Mouse (Mus musculus): ENCODE data around the gene Mob1a.

Gene Mob1a

DNA sequence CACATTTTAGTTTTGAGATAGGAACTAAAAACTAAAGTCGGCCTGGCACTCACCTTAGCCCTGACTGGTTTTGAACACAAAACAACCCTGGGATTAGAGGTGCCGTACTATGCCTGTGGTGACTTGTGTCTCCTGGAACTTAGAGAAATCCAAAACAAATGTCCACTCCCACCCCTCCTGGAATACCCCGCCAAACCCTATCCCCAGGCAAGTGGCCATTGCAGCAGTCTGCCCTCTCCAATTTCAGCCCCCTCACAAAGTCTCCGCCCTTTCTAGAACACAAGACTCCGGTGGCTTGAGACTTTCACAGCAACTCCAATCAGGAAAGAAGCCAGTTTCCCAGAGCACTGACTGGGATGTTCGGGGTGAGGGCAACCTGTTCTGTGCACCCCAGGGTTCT, 23.1 kb downstream of the Mob1a start, which contains the start of gene Bola3:
Gene Bola3, plus strand, starts transcription at position 275 of the 400 bp plus-strand sequence.
- Histone ChIP-seq H3K4me1 (replicated peaks; ENCODE audit: low read depth, low read length) (peaks cover 27% of the 10 kb centered on the region), H3K27me3 (ENCODE audit: insufficient read depth, low read length) (no peaks in the 10 kb centered on the region), H3K9me3 (ENCODE audit: low read length) (no peaks in the 10 kb centered on the region), H3K4me3 (replicated peaks; ENCODE audit: low read length) (peak within 1 kb of the TSS; percentile 89), H3K36me3 (ENCODE audit: insufficient read depth, low read length) (peaks cover 37% of the 10 kb centered on the region)
- no peak for TF ChIP-seq POU5F1 (IDR thresholded peaks at IDR 0.05; ENCODE audit: borderline replicate concordance, low read length)
- no peak for TF ChIP-seq NANOG (IDR thresholded peaks at IDR 0.05; ENCODE audit: borderline replicate concordance, low read length)
- TF ChIP-seq CTCF (conservative IDR thresholded peaks at IDR 0.05; ENCODE audit: low read length), result no peak

DNA sequence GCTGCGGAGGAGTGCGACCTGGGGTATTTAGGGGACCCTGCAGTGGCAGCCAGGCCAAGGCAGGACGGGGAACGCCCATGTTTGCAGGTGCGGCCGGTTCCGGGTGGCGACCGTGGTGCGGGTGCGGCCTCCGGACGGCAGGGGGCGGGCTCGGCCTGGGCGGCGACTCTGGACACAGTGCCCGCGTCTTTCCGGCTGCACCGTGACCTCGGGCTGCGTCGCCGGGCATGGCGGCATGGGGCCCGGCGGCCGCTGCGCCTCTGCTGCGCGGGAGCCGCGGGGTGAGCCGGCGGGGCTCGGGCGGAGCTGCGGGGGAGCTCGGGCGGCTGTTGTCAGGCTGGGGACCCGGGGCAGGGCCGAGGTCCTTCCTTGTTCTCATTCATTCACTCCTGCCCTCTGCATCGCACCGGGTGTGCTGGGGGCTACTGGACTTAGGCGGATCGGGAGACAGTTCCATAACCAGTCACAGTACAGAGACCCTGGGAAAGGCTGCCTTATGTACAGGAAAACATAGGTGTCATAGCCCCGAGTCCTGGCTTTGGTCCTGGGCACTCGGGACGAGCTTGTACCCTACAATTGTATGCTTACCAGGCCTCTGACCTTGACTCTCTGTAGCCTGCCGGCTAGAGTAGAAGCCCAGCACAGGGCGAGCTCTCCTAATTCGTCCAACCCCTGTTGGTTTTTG, 23.6 kb downstream of the Mob1a start:
- Histone ChIP-seq H3K36me3 (ENCODE audit: insufficient read depth, low read length) (peaks cover 42% of the 10 kb centered on the region), H3K4me3 (replicated peaks; ENCODE audit: low read length) (peak overlapping the region; percentile 89), H3K9me3 (ENCODE audit: low read length) (no peaks in the 10 kb centered on the region), H3K27me3 (ENCODE audit: insufficient read depth, low read length) (no peaks in the 10 kb centered on the region), H3K4me1 (replicated peaks; ENCODE audit: low read depth, low read length) (peaks cover 27% of the 10 kb centered on the region)
- no peak for TF ChIP-seq CTCF (conservative IDR thresholded peaks at IDR 0.05; ENCODE audit: low read length)
- TF ChIP-seq NANOG (IDR thresholded peaks at IDR 0.05; ENCODE audit: borderline replicate concordance, low read length), result no peak

DNA sequence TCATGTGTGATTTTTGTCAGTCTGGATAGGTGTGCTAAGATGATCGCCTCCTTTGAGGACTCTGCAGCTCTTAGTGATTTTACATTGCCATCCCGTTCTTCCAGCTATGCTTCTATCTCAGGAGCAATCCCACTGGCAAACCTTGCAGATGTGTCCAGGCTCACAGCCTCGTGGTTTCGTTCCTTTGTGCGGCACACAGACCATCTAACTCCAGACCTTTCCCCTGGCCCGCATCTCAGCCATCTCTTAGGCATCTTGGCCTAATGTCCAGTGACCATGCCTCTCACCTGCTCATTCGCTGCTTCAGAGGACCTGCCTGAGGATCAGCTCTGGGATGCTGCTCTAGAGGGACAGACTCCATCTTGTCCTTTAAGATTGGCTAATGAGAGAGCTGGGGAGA, 24.4 kb downstream of the Mob1a start:
- peak overlapping the region; percentile 89 for H3K4me3 ChIP-seq (replicated peaks; ENCODE audit: low read length)

GRCm38 (mm10) chr6:83350851-83351405, 25.1 kb downstream of the Mob1a start:
- peaks cover 36% of the 10 kb centered on the region for H3K4me1 ChIP-seq (replicated peaks; ENCODE audit: low read depth, low read length)
- no peak for TF ChIP-seq NANOG (IDR thresholded peaks at IDR 0.05; ENCODE audit: borderline replicate concordance, low read length)
- no peak for TF ChIP-seq CTCF (conservative IDR thresholded peaks at IDR 0.05; ENCODE audit: low read length)
- TF ChIP-seq POU5F1 (IDR thresholded peaks at IDR 0.05; ENCODE audit: borderline replicate concordance, low read length), result no peak
- H3K27me3 ChIP-seq (ENCODE audit: insufficient read depth, low read length), result no peaks in the 10 kb centered on the region
- no peak overlapping the region for H3K4me3 ChIP-seq (replicated peaks; ENCODE audit: low read length)
- H3K36me3 ChIP-seq (ENCODE audit: insufficient read depth, low read length), result peaks cover 57% of the 10 kb centered on the region
- H3K9me3 ChIP-seq (ENCODE audit: low read length), result no peaks in the 10 kb centered on the region

More for the DNA sequence above, 24.4 kb downstream of the Mob1a start:
- no peak for TF ChIP-seq NANOG (IDR thresholded peaks at IDR 0.05; ENCODE audit: borderline replicate concordance, low read length)
- no peak for TF ChIP-seq POU5F1 (IDR thresholded peaks at IDR 0.05; ENCODE audit: borderline replicate concordance, low read length)
- TF ChIP-seq CTCF (conservative IDR thresholded peaks at IDR 0.05; ENCODE audit: low read length), result no peak
- Histone ChIP-seq H3K27me3 (ENCODE audit: insufficient read depth, low read length) (no peaks in the 10 kb centered on the region), H3K36me3 (ENCODE audit: insufficient read depth, low read length) (peaks cover 50% of the 10 kb centered on the region), H3K4me1 (replicated peaks; ENCODE audit: low read depth, low read length) (peaks cover 31% of the 10 kb centered on the region), H3K9me3 (ENCODE audit: low read length) (no peaks in the 10 kb centered on the region)

DNA sequence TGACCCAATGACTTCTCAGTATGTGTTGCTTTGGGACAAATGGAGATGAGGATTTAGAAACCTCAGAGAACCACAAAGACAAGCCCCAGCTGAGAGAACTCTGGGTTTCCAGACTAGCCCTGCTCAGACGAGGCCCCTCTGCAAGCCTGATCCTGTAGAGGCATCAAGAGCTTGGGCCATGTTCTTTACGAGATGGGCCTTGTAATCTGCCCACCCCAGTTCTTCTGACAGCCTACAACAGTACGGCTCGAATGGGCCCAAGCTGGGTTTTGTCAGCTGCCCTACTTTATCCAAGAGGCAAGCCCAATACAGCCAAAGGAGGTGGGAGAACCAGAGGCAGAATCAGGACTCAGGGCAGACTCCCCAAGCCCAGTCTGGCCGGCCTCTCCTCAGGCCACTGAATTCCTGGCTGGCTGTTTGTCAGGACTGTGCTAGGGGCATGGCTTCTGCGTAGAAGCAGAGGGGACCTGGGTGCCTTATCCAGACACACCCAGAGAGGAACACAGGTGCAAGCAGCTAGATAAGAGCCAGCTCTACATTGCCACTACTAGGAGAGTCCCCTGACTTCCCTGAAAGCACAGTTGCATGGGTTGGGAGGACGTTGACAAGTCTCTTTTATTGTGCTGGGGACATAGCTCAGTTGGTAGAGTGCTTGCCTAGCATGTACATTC, 25.8 kb downstream of the Mob1a start:
- Histone ChIP-seq H3K4me1 (replicated peaks; ENCODE audit: low read depth, low read length) (peaks cover 38% of the 10 kb centered on the region), H3K4me3 (replicated peaks; ENCODE audit: low read length) (no peak overlapping the region), H3K36me3 (ENCODE audit: insufficient read depth, low read length) (peaks cover 60% of the 10 kb centered on the region), H3K9me3 (ENCODE audit: low read length) (no peaks in the 10 kb centered on the region), H3K27me3 (ENCODE audit: insufficient read depth, low read length) (no peaks in the 10 kb centered on the region)
- TF ChIP-seq CTCF (conservative IDR thresholded peaks at IDR 0.05; ENCODE audit: low read length) (no peak), POU5F1 (IDR thresholded peaks at IDR 0.05; ENCODE audit: borderline replicate concordance, low read length) (no peak), NANOG (IDR thresholded peaks at IDR 0.05; ENCODE audit: borderline replicate concordance, low read length) (no peak)

DNA sequence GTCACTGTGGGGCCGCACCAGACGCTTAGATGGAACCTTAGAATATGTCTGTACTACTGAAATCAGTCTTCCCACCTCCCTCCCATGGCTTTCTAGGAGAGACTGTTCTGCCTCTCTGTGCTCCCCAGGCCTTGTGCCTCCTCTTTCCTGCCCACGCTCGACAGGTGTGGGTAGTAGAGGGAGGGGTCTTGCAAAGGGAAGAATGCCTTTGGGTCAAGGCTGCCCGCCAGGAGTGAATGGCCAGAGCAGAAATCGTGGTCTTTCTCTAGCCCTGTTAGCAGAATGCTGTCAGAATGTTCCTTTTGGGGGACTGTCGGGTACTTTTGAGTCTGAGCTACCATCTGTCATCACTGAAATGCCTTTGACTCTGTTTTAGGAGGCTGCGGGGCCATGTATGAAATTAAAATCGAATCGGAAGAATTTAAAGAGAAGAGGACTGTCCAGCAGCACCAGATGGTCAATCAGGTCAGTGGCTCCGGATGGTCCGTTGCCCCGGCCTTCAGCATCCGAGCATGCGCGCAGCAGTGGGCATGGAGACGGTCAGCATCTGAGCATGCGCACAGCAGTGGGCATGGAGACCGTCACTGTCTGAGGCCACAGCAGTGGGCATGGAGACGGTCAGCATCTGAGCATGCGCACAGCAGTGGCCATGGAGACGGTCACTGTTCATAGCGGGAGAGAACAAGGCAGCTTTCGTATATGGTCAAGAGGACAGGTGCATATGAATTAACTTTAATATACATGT, 27.0 kb downstream of the Mob1a start:
- Histone ChIP-seq H3K4me3 (replicated peaks; ENCODE audit: low read length) (no peak overlapping the region), H3K27me3 (ENCODE audit: insufficient read depth, low read length) (no peaks in the 10 kb centered on the region), H3K36me3 (ENCODE audit: insufficient read depth, low read length) (peaks cover 65% of the 10 kb centered on the region), H3K4me1 (replicated peaks; ENCODE audit: low read depth, low read length) (peaks cover 38% of the 10 kb centered on the region), H3K9me3 (ENCODE audit: low read length) (no peaks in the 10 kb centered on the region)
- TF ChIP-seq CTCF (conservative IDR thresholded peaks at IDR 0.05; ENCODE audit: low read length) (no peak), POU5F1 (IDR thresholded peaks at IDR 0.05; ENCODE audit: borderline replicate concordance, low read length) (no peak), NANOG (IDR thresholded peaks at IDR 0.05; ENCODE audit: borderline replicate concordance, low read length) (no peak)

GRCm38 (mm10) chr6:83354856-83355781, 29.3 kb downstream of the Mob1a start:
- Histone ChIP-seq H3K9me3 (ENCODE audit: low read length) (no peaks in the 10 kb centered on the region), H3K4me3 (replicated peaks; ENCODE audit: low read length) (no peak overlapping the region), H3K27me3 (ENCODE audit: insufficient read depth, low read length) (no peaks in the 10 kb centered on the region), H3K4me1 (replicated peaks; ENCODE audit: low read depth, low read length) (peaks cover 23% of the 10 kb centered on the region), H3K36me3 (ENCODE audit: insufficient read depth, low read length) (peaks cover 84% of the 10 kb centered on the region)
- TF ChIP-seq CTCF (conservative IDR thresholded peaks at IDR 0.05; ENCODE audit: low read length) (no peak), POU5F1 (IDR thresholded peaks at IDR 0.05; ENCODE audit: borderline replicate concordance, low read length) (no peak)

All from E14TG2a.4 (cell line).